Mouse (Mus musculus): ENCODE results near the gene Ctsa. TPM values are rescaled to one million over a fixed set of nuclear protein-coding genes. Genes with fewer than 3 reads are reported as not detected.
"Not testable (repeated sequence)": the region's sequence is repeated elsewhere in the genome, so short reads cannot be mapped to it uniquely, and the experiment has no call there.

The Ctsa gene
- polyA plus RNA-seq, 1 experiment from 2014 or later: 114 TPM

- Histone ChIP-seq H3K9ac (no peak overlapping the region), H3K9me3 (no peaks in the 10 kb centered on the region), H3K36me3 (no peaks in the 10 kb centered on the region), H3K4me2 (replicated peaks) (no peak overlapping the region), H3K27ac (no peak overlapping the region), H3K4me3 (no peak overlapping the region), H3K27me3 (replicated peaks) (peaks cover 36% of the 10 kb centered on the region), H3K4me1 (peaks cover 28% of the 10 kb centered on the region)
- ATAC-seq (ENCODE audit: low FRiP score, low read depth): no peak
- WGBS: 53% methylated on average over 2 of the region's 2 CpGs
Observed at GRCm38 (mm10) chr2:164859155-164859554, 26.5 kb downstream of the Ctsa start.

GRCm38 (mm10) chr2:164859640-164860432 is 27.2 kb downstream of the Ctsa start:
- Histone ChIP-seq H3K4me3 (no peak overlapping the region), H3K4me1 (peaks cover 28% of the 10 kb centered on the region), H3K4me2 (replicated peaks) (no peak overlapping the region), H3K9ac (no peak overlapping the region), H3K36me3 (no peaks in the 10 kb centered on the region), H3K27ac (no peak overlapping the region), H3K27me3 (replicated peaks) (peaks cover 34% of the 10 kb centered on the region), H3K9me3 (no peaks in the 10 kb centered on the region)
- ATAC-seq (ENCODE audit: low FRiP score, low read depth): no peak
- 48% methylated on average over 9 of the region's 9 CpGs for WGBS

GRCm38 (mm10) chr2:164861094-164861493 is 28.4 kb downstream of the Ctsa start:
- Histone ChIP-seq H3K27ac (no peak overlapping the region), H3K36me3 (no peaks in the 10 kb centered on the region), H3K9me3 (no peaks in the 10 kb centered on the region), H3K27me3 (replicated peaks) (peaks cover 30% of the 10 kb centered on the region), H3K4me3 (no peak overlapping the region), H3K4me2 (replicated peaks) (no peak overlapping the region), H3K4me1 (peaks cover 28% of the 10 kb centered on the region), H3K9ac (no peak overlapping the region)
- 78% methylated on average over 4 of the region's 4 CpGs for WGBS
- no peak for ATAC-seq (ENCODE audit: low FRiP score, low read depth)

GRCm38 (mm10) chr2:164862179-164862861 is 29.6 kb downstream of the Ctsa start:
- peaks cover 18% of the 10 kb centered on the region for H3K27me3 ChIP-seq (replicated peaks)
- no peak for ATAC-seq (ENCODE audit: low FRiP score, low read depth)
- H3K9ac ChIP-seq: no peak overlapping the region
- WGBS: 41% methylated on average over 9 of the region's 9 CpGs
- no peak overlapping the region for H3K4me2 ChIP-seq (replicated peaks)
- no peak overlapping the region for H3K27ac ChIP-seq
- peaks cover under 1% of the 10 kb centered on the region; the same call in 1 of the 2 replicates for H3K9me3 ChIP-seq
- peaks cover 16% of the 10 kb centered on the region for H3K4me1 ChIP-seq
- no peaks in the 10 kb centered on the region for H3K36me3 ChIP-seq
- H3K4me3 ChIP-seq: no peak overlapping the region

GRCm38 (mm10) chr2:164863411-164863810 is 30.7 kb downstream of the Ctsa start:
- H3K36me3 ChIP-seq; ATAC-seq (ENCODE audit: low FRiP score, low read depth); H3K4me2 ChIP-seq (replicated peaks); H3K9ac ChIP-seq; H3K4me1 ChIP-seq; H3K9me3 ChIP-seq; H3K27ac ChIP-seq; H3K4me3 ChIP-seq: not testable (repeated sequence)
- peaks cover 14% of the 10 kb centered on the region for H3K27me3 ChIP-seq (replicated peaks)
- WGBS: 92% methylated on average over 8 of the region's 9 CpGs

- peaks cover 6% of the 10 kb centered on the region; the same call in 1 of the 2 replicates for H3K27me3 ChIP-seq (replicated peaks)
- H3K4me1 ChIP-seq: peaks cover 6% of the 10 kb centered on the region; the same call in 1 of the 2 replicates
- no peaks in the 10 kb centered on the region for H3K36me3 ChIP-seq
- peaks cover 6% of the 10 kb centered on the region; the same call in 1 of the 2 replicates for H3K9me3 ChIP-seq
- H3K9ac ChIP-seq: no peak overlapping the region
- no peak overlapping the region for H3K27ac ChIP-seq
- no peak for ATAC-seq (ENCODE audit: low FRiP score, low read depth)
- WGBS: 86% methylated on average over 4 of the region's 4 CpGs
- no peak overlapping the region for H3K4me2 ChIP-seq (replicated peaks)
- no peak overlapping the region for H3K4me3 ChIP-seq
Observed at GRCm38 (mm10) chr2:164864593-164864992, 31.9 kb downstream of the Ctsa start.

GRCm38 (mm10) chr2:164866741-164867551 is 34.3 kb downstream of the Ctsa start:
- peaks cover 6% of the 10 kb centered on the region; the same call in 1 of the 2 replicates for H3K9me3 ChIP-seq
- H3K36me3 ChIP-seq: no peaks in the 10 kb centered on the region
- H3K27ac ChIP-seq: no peak overlapping the region
- no peak overlapping the region for H3K9ac ChIP-seq
- no peak overlapping the region for H3K4me3 ChIP-seq
- H3K4me1 ChIP-seq: peaks cover 4% of the 10 kb centered on the region; the same call in 1 of the 2 replicates
- ATAC-seq (ENCODE audit: low FRiP score, low read depth): no peak
- no peaks in the 10 kb centered on the region for H3K27me3 ChIP-seq (replicated peaks)
- H3K4me2 ChIP-seq (replicated peaks): no peak overlapping the region
- 54% methylated on average over 16 of the region's 16 CpGs for WGBS

GRCm38 (mm10) chr2:164867566-164867965 is 34.9 kb downstream of the Ctsa start:
- Histone ChIP-seq H3K36me3 (no peaks in the 10 kb centered on the region), H3K4me1 (no peaks in the 10 kb centered on the region), H3K27me3 (replicated peaks) (no peaks in the 10 kb centered on the region), H3K4me2 (replicated peaks) (no peak overlapping the region), H3K27ac (no peak overlapping the region), H3K9me3 (peaks cover 6% of the 10 kb centered on the region; the same call in 1 of the 2 replicates), H3K9ac (no peak overlapping the region), H3K4me3 (no peak overlapping the region)
- 92% methylated on average over 7 of the region's 7 CpGs for WGBS
- no peak for ATAC-seq (ENCODE audit: low FRiP score, low read depth)

- peaks cover 6% of the 10 kb centered on the region; the same call in 1 of the 2 replicates for H3K9me3 ChIP-seq
- H3K27ac ChIP-seq: no peak overlapping the region
- H3K27me3 ChIP-seq (replicated peaks): no peaks in the 10 kb centered on the region
- no peak overlapping the region for H3K4me3 ChIP-seq
- H3K4me2 ChIP-seq (replicated peaks): no peak overlapping the region
- H3K36me3 ChIP-seq: no peaks in the 10 kb centered on the region
- 85% methylated on average over 7 of the region's 7 CpGs for WGBS
- ATAC-seq (ENCODE audit: low FRiP score, low read depth): no peak
- H3K4me1 ChIP-seq: no peaks in the 10 kb centered on the region
- no peak overlapping the region for H3K9ac ChIP-seq
Observed at GRCm38 (mm10) chr2:164868491-164868890, 35.8 kb downstream of the Ctsa start.

GRCm38 (mm10) chr2:164871602-164872303 is 39.1 kb downstream of the Ctsa start:
- H3K36me3 ChIP-seq: no peaks in the 10 kb centered on the region
- H3K9me3 ChIP-seq: peaks cover 6% of the 10 kb centered on the region; the same call in 1 of the 2 replicates
- H3K9ac ChIP-seq: no peak overlapping the region
- no peak overlapping the region for H3K4me3 ChIP-seq
- H3K4me1 ChIP-seq: peaks cover 6% of the 10 kb centered on the region
- 64% methylated on average over 6 of the region's 6 CpGs for WGBS
- H3K27ac ChIP-seq: no peak overlapping the region
- ATAC-seq (ENCODE audit: low FRiP score, low read depth): no peak
- H3K4me2 ChIP-seq (replicated peaks): no peak overlapping the region
- no peaks in the 10 kb centered on the region for H3K27me3 ChIP-seq (replicated peaks)

GRCm38 (mm10) chr2:164873621-164874020 is 40.9 kb downstream of the Ctsa start:
- Histone ChIP-seq H3K4me1 (peaks cover 15% of the 10 kb centered on the region), H3K36me3 (no peaks in the 10 kb centered on the region), H3K27ac (no peak overlapping the region), H3K9ac (no peak overlapping the region), H3K9me3 (no peaks in the 10 kb centered on the region), H3K27me3 (replicated peaks) (no peaks in the 10 kb centered on the region), H3K4me3 (no peak overlapping the region), H3K4me2 (replicated peaks) (no peak overlapping the region)
- WGBS: 49% methylated on average over 3 of the region's 3 CpGs
- no peak for ATAC-seq (ENCODE audit: low FRiP score, low read depth)

Data from neural tube, embryonic 12.5 days (tissue).